Mouse (Mus musculus) gastrocnemius, adult 8-10 months (tissue): ENCODE measurements around the gene Fam173a. TPM values are rescaled to one million over a fixed set of nuclear protein-coding genes. Genes with fewer than 3 reads are reported as not detected.
"Not testable (repeated sequence)": the region's sequence is repeated elsewhere in the genome, so short reads cannot be mapped to it uniquely, and the experiment has no call there.

ENCODE experiments used
- DNase-seq, 2 experiments: peaks; one replicate each; pipeline ENCODE4 v3.0.0; 2022; ENCODE audit warnings: low spot score in 2 of 2
- total RNA-seq, 4 experiments: library from RNA; stranded (reverse); gene quantifications; 2 replicates each; pipeline ENCODE4 v1.2.4; 2022

Gene Fam173a
- total RNA-seq, 4 experiments from 2014 or later, result 46.3 to 53.3 (median 47.6) TPM

GRCm38 (mm10) chr17:25828712-25829557, 36.2 kb upstream of the Fam173a start, which contains the start of gene Jmjd8:
Gene Jmjd8 (plus strand): TSS chr17:25828867.
- DNase-seq, result peak in 1 of 2 experiments; percentile 55

- peak in 1 of 2 experiments; percentile 5 for DNase-seq
Observed at GRCm38 (mm10) chr17:25828223-25828594, 35.5 kb upstream of the Fam173a start.

- peak in 1 of 2 experiments; percentile 7 for DNase-seq
Observed at GRCm38 (mm10) chr17:25827546-25828222, 35.0 kb upstream of the Fam173a start.

GRCm38 (mm10) chr17:25827011-25827410, 34.3 kb upstream of the Fam173a start:
- no peak for DNase-seq

- no peak for DNase-seq
Observed at GRCm38 (mm10) chr17:25825984-25826570, 33.4 kb upstream of the Fam173a start.

DNA sequence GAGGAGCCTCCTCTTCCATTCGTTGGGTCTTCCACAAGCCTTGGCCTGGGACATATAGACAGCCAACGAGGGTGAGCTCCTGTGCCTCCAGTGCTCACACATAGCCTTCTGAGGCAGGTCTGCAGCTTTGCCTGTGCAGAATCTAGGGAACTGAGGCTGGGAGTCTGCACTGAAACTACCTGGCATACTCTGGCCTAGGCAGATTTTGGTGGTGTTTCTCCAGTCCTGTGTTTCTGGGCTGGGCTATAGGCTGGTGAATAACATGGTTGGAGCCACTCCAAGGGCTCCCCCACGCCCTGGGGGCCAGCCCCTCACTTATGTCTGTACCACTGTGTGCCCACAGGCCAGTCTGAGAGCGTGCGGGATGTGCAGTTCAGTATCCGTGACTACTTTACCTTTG, 32.6 kb upstream of the Fam173a start:
- no peak for DNase-seq

DNA sequence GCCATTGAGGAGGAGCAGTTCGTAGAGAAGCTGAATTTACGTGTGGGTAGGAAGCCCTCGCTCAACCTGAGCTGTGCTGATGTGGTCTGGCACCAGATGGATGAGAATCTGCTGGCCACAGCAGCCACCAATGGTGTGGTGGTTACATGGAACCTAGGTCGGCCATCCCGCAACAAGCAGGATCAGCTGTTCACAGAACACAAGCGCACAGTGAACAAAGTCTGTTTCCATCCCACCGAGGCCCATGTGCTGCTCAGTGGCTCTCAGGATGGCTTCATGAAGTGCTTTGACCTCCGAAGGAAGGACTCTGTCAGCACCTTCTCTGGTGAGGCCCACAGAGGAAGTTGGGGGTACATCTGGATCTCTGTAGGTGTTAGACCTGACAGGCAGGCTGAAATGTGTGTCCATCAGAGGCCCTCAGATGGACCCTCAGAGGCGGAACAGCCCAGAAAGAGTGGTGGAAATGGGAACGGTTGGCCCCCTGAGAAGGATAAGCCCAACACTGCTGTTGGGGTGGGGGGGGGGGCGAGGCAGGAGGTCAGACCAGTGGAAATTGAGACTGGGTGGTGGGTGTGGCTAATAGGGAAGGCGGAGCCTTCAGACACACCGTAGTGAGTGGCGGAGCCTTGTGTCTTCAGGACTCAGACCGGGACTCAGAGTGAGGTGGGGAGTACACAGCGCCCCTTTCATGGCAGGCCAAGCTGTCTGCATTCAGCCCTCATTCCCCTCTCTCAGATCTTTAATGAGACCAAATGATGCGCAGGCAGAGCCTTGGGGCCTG, 31.9 kb upstream of the Fam173a start:
- DNase-seq, result no peak

DNA sequence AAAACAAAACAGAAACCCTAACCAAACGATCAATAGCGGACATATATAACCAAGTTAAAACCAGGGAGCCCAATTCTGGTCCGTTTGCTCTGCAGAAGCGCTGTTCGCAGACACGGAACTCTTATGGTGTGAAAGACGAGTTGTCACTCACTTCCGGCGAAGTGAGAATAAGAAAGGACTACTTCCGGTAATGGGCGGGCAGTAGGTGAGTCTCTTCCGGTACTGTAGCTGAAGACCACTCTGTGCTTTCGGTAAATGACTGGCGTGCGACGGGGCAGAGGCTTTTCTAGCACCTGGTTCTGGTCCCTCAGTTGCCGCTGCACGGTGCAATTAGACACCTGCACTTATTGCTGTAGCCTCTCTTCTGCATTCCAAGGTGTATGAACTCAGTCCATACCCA, 30.8 kb upstream of the Fam173a start, which contains the start of gene Wdr24:
Gene Wdr24 (plus strand): TSS at position 176 of the 400 bp plus-strand sequence.
- peak in 1 of 2 experiments; percentile 57 for DNase-seq

DNA sequence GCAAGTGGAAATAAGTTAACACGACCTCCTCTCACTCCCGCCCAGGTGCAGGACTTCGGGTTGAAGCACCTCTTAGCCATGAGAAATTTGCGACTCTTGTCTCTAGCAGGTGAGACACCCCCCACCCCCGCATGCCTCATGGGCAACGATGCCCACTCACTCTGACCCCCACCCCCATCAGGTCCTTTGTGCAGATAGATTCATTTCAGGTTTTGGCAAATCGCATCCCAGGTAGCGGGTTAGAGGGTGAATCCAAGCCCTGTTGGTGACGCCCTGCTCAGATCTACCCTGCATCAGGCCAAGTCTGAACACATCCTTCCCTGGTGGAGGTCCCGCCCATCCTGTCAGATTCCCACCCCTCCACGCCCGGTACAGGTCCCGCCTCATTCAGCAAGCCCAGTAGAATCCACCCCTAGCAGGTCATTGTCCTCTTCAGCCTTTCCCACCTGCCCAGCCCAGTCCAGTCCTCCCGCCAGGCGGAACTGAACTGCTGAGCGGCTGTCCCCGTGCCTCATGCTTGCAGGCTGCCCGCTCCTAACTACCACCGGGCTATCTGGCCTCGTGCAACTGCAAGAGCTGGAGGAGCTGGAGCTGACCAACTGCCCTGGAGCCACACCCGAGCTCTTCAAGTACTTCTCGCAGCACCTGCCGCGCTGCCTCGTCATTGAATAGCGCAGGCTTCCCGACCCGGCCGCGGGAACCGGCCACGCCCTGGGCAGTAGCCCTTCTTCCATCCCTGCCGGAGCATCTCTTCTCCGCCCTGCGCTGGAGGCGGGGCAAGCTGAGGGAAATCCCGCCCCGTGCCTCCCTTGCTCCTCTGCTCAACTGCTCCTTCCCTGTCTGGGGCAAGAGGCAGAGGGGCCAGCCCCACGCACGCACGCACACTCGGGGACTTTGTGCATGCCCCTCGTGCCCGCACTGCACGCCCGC, 26.4 kb upstream of the Fam173a start:
- no peak for DNase-seq

GRCm38 (mm10) chr17:25817662-25818061, 25.0 kb upstream of the Fam173a start:
- no peak for DNase-seq

DNA sequence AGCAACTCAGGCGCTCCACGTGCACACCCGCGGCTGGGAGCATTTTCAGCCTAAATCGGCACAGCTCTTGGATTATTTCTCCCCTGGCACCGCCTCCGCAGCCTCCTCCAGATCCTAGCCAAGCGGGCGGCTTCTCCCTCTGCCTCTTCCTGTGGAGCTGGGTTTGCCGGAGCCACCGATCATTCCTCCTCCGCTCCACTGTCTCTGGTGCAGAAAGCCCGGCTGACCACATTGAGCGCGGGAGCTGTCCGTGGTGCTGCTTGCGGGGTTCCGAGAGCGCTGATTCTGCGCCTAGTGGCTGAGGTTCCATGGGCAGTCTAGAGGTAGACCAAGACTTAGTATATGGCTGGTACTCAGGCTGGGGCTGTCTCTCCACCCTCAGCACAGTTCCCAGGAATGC, 20.8 kb upstream of the Fam173a start:
- DNase-seq, result peak in 1 of 2 experiments; percentile 55

- no peak for DNase-seq
Observed at GRCm38 (mm10) chr17:25810890-25811289, 18.2 kb upstream of the Fam173a start.

GRCm38 (mm10) chr17:25809606-25810340, 17.1 kb upstream of the Fam173a start:
- no peak for DNase-seq

DNA sequence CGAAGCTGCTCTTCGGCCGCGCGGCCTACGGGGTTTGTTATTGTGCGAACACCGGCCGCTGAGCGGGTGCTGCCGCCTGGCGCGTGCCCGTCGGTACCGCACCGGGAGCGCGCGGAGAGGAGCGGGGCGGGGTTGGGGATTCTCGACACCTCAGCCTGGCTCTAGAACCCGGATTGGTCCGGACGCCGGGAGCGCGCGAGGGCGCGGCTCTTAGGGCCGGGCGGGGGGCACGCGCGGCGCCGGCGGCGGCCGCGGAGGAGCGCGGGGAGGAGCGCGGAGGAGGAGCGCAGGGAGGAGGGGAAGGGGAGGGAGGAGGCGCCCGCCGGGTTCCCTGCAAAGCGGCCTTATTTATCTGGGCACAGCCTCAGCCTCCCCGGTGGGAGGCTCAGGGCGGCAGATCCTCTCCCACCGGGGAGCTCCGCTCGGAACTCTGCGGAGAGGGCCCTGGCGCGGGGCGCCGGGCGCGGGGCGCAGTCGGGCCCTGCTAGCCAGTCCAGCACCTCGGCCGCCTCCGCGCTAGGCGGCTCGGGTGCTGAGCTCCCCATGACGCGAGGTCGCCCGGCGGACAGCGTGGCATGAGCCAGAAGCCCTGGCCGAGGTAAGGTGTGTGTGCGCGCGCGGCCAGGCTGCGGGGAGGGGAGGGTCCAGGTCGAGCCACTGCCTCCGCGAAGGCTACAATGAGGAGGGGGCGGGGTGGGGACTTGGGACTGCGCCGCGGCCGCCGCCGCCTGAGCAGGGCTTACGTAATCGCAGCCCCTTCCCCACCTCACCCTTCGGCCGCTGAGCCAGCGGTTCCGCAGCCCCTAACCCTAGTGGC, 16.3 kb upstream of the Fam173a start, which contains the start of gene Fbxl16:
Gene Fbxl16 (plus strand): TSS at position 297 of the 817 bp plus-strand sequence.
- DNase-seq, result peak in 1 of 2 experiments; percentile 47

- DNase-seq, result no peak
Observed at GRCm38 (mm10) chr17:25808028-25808427, 15.3 kb upstream of the Fam173a start.

DNA sequence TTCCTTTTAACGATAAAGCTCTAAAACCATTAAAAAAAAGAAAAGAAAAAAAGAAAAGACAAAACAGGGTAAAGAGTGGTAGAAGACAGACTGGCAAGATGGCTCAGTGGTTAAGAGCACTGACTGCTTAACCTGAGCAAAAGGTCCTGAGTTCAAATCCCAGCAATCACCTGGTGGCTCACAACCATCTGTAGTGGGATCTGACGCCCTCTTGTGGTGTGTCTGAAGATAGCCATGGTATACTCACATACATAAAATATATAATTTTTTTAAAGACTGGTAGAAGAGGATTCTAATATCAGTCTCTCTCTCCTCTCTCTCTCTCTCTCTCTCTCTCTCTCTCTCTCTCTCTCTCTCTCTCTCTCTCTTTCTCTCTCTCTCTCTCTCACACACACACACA, 14.8 kb upstream of the Fam173a start:
- DNase-seq, result not testable (repeated sequence)

DNA sequence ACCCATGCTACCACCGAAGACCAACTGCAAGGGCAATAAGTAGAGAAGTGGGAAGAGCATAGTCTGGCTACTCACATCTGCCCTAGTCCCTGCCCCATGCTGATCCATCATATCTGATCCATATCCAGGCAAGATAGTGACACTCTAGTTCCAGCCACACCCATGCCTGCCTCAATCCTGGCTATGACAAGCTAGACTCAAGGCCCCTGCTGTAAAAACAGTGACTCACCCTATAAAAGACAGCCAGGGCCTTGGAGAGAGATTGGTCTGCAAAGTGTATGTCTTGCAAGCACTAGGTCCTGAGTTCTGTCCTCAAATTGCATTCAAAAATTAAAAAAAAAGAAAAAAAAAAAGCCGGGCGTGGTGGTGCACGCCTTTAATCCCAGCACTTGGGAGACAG, 13.8 kb upstream of the Fam173a start:
- no peak for DNase-seq

DNA sequence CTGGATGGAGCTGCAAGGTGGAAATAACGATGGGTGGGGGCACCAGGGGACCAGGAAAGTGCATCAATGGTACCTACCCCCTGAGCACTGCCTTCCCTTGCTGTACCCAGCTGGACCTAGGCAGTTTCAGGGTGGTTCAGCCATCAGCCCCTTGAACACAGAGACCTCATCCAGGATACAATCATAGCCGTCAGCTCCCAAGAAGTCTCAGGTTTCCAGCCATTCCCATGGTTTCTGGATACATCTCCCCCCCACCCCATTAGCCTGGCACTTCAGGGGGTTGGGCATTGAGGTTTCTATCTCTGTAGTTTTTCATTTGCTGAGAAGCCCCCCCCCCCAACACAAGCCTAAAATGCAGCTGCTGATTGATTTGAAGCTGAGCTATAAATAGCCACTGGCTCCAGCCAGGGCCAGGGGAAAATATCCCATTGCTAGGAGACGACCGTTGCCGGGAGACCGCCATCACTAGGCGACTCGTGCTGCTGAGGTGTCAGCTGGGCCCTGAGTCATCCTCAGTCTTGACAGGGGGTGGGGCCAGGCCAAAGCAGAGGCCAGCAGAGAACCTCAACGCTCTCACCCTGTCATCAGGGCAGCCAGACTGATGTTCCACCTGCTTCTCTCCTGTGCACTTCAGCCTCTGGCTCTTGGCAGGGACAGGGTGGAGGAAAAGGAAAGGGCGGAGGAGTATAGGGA, 10.3 kb upstream of the Fam173a start:
- DNase-seq, result no peak
